Mouse (Mus musculus) cerebellum, adult 2 months (tissue): Measurements from ENCODE around the gene Mctp1. TPM values are rescaled to one million over a fixed set of nuclear protein-coding genes. Genes with fewer than 3 reads are reported as not detected.

ENCODE experiments used
- DNase-seq, 2 experiments: peaks; one replicate each; pipeline ENCODE4 v3.0.0; 2021
- H3K27ac ChIP-seq: fragments of 200-500 bp; 2 replicates; pipeline ENCODE4 v1.5.1; 2012; ENCODE audit warnings: low read length, control low read depth, inconsistent platforms; ENCODE audit not compliant: insufficient read depth
- H3K27me3 ChIP-seq: fragments of 200-500 bp; 2 replicates; pipeline ENCODE4 v1.6.1; 2012; ENCODE audit warnings: inconsistent platforms, mild to moderate bottlenecking, low read length, moderate library complexity; ENCODE audit not compliant: control insufficient read depth, insufficient read depth
- H3K4me1 ChIP-seq: fragments of 200-500 bp; 2 replicates; pipeline ENCODE4 v1.6.1; 2011; ENCODE audit warnings: low read length; ENCODE audit not compliant: control insufficient read depth, insufficient read depth
- H3K4me3 ChIP-seq: fragments of 200-500 bp; replicated peaks from 2 replicates; pipeline ENCODE3; 2011; ENCODE audit warnings: mild to moderate bottlenecking, low read depth, low read length, control low read depth; ENCODE audit not compliant: insufficient read depth
- CTCF ChIP-seq: fragments of 200-500 bp; IDR thresholded peaks from 2 replicates; pipeline ENCODE4 v1.5.1; 2011; ENCODE audit warnings: low read depth, mild to moderate bottlenecking, control low read depth, low read length, moderate library complexity, borderline replicate concordance; ENCODE audit not compliant: insufficient read depth
- POLR2A ChIP-seq: fragments of 200-500 bp; IDR thresholded peaks from 2 replicates; pipeline ENCODE4 v1.6.1; 2011; ENCODE audit warnings: low read length, control low read depth, borderline replicate concordance; ENCODE audit not compliant: insufficient read depth
- WGBS: fragments of 180-500 bp; shearing (Covaris S2); methylation state at CpG from one replicate; pipeline ENCODE4 v1.1.7; 2018; 5-methylcytosine and 5-hydroxymethylcytosine counted together
- polyA plus RNA-seq: library from polyadenylated mRNA; depleted of rRNA; stranded (reverse); fragments of >200 nt; gene quantifications from 2 replicates; pipeline ENCODE4 v1.2.3, GENCODE M21; 2012

Mctp1 gene
- polyA plus RNA-seq, 1 experiment = 25.8 TPM

GRCm38 (mm10) chr13:76823083-76823482 is 438.7 kb downstream of the Mctp1 start:
- no peaks in the 10 kb centered on the region for H3K27me3 ChIP-seq
- no peak for DNase-seq
- no peak overlapping the region for H3K4me3 ChIP-seq
- no peaks in the 10 kb centered on the region for H3K4me1 ChIP-seq
- no peak for TF ChIP-seq CTCF
- TF ChIP-seq POLR2A = no peak
- 52% methylated on average over 3 of the region's 3 CpGs for WGBS
- no peak overlapping the region for H3K27ac ChIP-seq

GRCm38 (mm10) chr13:76824932-76825694 is 440.8 kb downstream of the Mctp1 start:
- Histone ChIP-seq H3K4me3 (no peak overlapping the region), H3K27me3 (no peaks in the 10 kb centered on the region), H3K4me1 (no peaks in the 10 kb centered on the region), H3K27ac (no peak overlapping the region)
- WGBS = 47% methylated on average over 10 of the region's 10 CpGs
- no peak for DNase-seq
- TF ChIP-seq CTCF (no peak), POLR2A (no peak)

DNA sequence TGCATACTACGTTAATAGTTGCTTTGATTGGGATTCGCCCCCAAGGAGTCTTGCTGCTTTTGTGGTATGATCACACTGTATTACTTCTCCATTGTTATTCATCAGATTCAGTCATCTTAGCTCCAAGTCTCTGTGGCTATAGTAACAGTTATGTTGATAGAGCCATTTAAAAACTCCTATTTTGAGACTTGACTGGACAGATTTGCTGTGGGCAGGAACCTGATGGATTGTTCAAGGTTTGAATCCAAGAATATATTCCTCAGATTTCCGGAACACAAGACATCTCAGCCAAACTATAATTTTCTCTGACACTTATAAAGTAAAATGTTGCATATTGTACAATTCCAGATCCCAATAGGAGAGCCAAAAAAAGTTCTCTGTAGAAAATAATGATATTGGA is 443.4 kb downstream of the Mctp1 start:
- Histone ChIP-seq H3K4me3 (no peak overlapping the region), H3K27ac (no peak overlapping the region), H3K27me3 (no peaks in the 10 kb centered on the region), H3K4me1 (no peaks in the 10 kb centered on the region)
- no peak for DNase-seq
- TF ChIP-seq CTCF (no peak), POLR2A (no peak)
- 68% methylated on average over 3 of the region's 3 CpGs for WGBS

DNA sequence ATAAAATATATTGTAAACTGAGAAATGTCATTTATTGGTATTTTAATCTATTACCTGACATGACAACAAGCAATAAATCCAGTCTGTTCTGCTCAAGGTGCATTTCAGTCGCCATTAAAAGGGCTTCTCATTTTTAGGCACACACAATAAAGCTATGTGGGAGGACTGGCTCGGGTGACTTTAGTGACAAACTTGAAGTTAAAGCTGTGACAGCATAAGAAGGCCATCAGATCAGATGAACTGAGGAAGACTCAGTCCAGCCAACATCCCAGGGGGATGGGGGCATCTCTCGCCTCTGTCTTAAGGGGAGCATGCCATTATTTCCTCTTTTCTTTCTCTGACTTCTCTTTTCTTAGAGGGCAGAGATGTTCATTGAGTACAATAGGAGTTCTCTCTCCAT is 453.7 kb downstream of the Mctp1 start:
- no peak for DNase-seq
- no peak overlapping the region for H3K4me3 ChIP-seq
- H3K4me1 ChIP-seq = no peaks in the 10 kb centered on the region
- 79% methylated on average over 3 of the region's 3 CpGs for WGBS
- TF ChIP-seq CTCF (no peak), POLR2A (no peak)
- H3K27ac ChIP-seq = no peak overlapping the region
- no peaks in the 10 kb centered on the region for H3K27me3 ChIP-seq

- DNase-seq = no peak
- Histone ChIP-seq H3K4me1 (no peaks in the 10 kb centered on the region), H3K4me3 (no peak overlapping the region), H3K27me3 (no peaks in the 10 kb centered on the region), H3K27ac (no peak overlapping the region)
- 79% methylated on average over 5 of the region's 5 CpGs for WGBS
- TF ChIP-seq POLR2A (no peak), CTCF (no peak)
These were observed 456.4 kb downstream of the Mctp1 start for GRCm38 (mm10) chr13:76840712-76841111.

DNA sequence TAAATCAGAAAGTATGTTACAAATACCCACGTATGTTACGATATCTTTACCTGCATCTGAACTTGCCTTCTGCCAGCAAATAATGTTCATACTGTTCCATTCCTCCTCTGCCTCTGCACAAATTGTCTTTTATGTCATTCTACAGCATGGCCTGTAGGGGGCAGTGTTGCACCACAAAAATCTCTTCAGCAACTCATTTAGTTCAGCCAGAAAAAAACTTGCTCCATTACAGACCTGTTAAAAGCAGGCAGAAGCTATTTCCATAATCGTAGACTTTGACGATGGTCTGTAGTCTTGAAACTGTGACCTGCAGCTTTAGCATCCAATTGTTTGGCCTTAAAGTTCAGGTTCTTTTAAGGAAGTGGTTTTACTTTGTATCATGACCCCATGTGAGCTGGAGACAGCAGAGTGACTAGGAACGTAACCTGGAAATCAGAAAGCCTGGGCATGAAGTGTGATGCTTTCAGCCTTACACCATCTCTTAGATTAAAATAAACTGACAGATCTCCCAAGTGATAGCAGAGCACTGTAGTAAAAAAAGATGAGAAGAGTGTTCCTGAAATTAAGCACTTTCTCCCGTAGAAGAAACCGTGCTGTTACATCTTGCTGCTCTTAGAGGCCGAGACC is 460.4 kb downstream of the Mctp1 start:
- TF ChIP-seq POLR2A (no peak), CTCF (peak; percentile 28; the same call in 1 of the 2 replicates)
- Histone ChIP-seq H3K4me1 (no peaks in the 10 kb centered on the region), H3K27me3 (no peaks in the 10 kb centered on the region), H3K4me3 (no peak overlapping the region), H3K27ac (no peak overlapping the region)
- DNase-seq = peak; percentile 54 to 62
- 56% methylated on average over 8 of the region's 8 CpGs for WGBS

DNA sequence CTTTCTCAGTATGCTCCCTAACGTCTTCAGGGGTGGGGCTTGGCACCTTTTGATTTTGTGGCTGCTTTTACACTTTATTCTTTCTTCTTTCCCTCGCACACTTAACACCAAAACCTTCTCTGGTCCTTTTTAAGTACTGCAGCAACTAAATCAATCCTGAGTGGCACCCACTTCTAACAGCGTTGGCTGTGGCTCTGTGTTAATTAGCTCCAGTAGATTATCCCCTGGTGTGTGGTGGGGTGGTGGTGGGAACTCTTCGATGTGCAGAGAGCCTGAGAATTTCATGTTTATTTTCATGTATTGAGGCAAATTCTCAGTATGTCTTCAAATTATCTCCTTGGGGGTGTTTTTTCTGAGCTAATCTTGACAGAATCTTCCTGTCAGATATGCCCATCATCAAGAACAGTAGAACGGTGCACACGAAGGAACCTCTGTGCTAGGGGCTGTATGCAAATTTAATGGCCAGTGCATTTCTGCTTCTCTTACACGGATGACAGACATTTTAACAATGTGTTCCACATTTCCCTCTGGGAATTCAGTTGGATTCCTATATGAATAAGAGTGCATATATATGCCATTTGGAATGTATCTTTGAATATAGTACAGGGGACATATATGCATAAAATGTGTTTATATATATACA is 466.2 kb downstream of the Mctp1 start:
- H3K4me1 ChIP-seq = no peaks in the 10 kb centered on the region

DNA sequence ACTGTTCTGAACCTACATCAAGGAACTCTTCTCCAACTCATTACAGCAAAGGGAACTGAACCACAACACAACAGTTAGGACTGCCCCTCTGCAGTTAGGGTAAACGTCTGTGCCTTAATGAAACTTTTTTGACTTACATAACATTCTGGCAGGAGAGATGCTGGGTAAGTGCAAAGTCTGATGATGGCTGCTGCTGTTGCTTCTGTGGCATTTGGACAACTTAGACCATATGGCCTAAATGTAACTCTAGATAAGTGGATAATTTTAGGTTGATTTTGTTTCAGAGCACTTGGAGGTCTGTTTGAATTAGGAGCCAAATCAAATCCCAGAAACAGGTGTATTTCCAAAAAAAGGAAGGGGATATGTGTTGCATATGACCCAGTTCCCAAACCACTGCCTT is 470.0 kb downstream of the Mctp1 start:
- Histone ChIP-seq H3K4me3 (no peak overlapping the region), H3K4me1 (no peaks in the 10 kb centered on the region), H3K27me3 (no peaks in the 10 kb centered on the region), H3K27ac (no peak overlapping the region)
- 25% methylated on average over 1 of the region's 1 CpGs for whole genome bisulfite sequencing
- DNase-seq = peak in 1 of 2 experiments; percentile 6
- TF ChIP-seq CTCF (no peak), POLR2A (no peak)

More for the DNA sequence above, 466.2 kb downstream of the Mctp1 start:
- 46% methylated on average over 7 of the region's 7 CpGs for WGBS
- Histone ChIP-seq H3K27ac (no peak overlapping the region), H3K27me3 (no peaks in the 10 kb centered on the region), H3K4me3 (no peak overlapping the region)
- no peak for DNase-seq
- no peak for TF ChIP-seq CTCF
- TF ChIP-seq POLR2A = no peak
